Mouse (Mus musculus): Measurements from ENCODE around the gene Zfp235. TPM values are rescaled to one million over a fixed set of nuclear protein-coding genes. Genes with fewer than 3 reads are reported as not detected.

Zfp235 gene
- not detected in 2 replicates for polyA plus RNA-seq (2012; ENCODE audit: insufficient read depth, insufficient read length, low replicate concordance, missing spikeins)

DNA sequence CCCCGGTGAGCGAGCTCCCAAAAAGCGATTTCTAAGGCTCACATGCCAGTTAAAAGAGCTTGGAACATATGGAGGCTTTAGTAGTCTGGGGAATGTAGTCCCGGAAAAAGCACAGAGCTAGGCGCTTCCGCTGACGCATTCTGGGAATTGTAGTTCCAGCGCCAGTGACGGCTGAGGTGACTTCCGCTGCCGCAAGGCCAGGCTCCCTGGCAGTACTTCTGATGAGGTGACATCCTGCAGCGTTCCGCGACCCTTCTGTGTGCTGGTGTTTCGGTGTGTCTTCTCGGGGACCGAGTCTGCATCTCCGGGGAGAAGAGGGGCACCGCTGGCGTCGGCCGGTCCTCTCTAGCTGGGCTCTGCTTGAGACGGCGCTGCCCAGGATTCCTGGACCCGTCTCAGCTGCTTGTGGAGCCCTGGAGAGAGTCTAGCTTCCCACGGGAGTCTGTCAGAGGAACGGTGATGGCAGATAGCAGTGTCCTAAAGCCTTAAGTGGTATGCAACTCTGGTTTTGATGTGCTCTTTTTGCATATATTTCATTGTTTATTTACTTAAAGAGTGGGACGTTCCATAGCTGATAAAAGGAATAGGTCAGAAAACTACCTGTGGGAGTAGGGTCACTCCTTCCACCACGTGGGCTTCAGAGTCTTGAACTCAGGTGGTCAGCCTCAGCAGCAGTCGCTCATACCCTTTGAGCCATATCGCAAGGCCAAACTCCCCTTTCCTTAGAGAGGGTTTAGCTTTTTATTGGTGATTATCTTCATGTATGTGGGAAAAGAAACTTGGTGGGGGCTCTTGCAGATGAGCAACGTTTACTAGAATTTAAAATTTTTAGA lies at the start of gene Zfp235:
Gene Zfp235, plus strand, starts transcription at position 174 of the 833 bp plus-strand sequence.
- peaks cover 5% of the 10 kb centered on the region; the same call in 1 of the 2 replicates for H3K4me1 ChIP-seq (ENCODE audit: control insufficient read depth, insufficient read depth, low read length)
- H3K27ac ChIP-seq (ENCODE audit: insufficient read depth, low read depth, low read length): no peak within 1 kb of the TSS
- H3K4me3 ChIP-seq (ENCODE audit: insufficient read depth, low read depth, low read length): peak within 1 kb of the TSS; percentile 63
- TF ChIP-seq CTCF (IDR thresholded peaks at IDR 0.05; ENCODE audit: insufficient read depth, low read depth, low read length): no peak
- TF ChIP-seq POLR2A (IDR thresholded peaks at IDR 0.05; ENCODE audit: insufficient read depth, low read depth, low read length): peak; percentile 86
- WGBS: 2% methylated on average over 32 of the region's 32 CpGs

DNA sequence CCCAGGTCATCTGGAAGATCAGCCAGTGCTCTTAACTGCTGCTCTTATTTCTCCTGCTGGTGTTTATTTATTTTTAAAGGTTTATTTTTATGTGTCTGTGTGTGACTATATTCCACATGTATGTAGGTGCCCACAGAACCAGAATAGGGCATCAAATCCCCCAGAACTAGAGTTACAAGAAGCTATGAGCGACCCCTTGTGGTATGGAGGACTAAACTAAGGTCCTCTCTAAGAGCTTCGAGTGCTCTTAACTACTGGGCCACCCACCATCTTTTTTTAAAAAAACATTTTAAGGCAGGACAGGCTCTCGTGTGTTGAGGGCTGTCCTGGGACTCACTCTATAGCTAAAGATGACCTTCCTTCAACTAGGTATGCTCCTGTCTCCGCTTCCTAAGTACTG lies 47.1 kb upstream of the Zfp235 start:
- Histone ChIP-seq H3K27ac (ENCODE audit: insufficient read depth, low read depth, low read length) (no peak overlapping the region), H3K4me1 (ENCODE audit: control insufficient read depth, insufficient read depth, low read length) (peaks cover 14% of the 10 kb centered on the region), H3K4me3 (ENCODE audit: insufficient read depth, low read depth, low read length) (no peak overlapping the region)
- WGBS: 97% methylated on average over 4 of the region's 4 CpGs
- no peak for TF ChIP-seq CTCF (IDR thresholded peaks at IDR 0.05; ENCODE audit: insufficient read depth, low read depth, low read length)
- no peak for TF ChIP-seq POLR2A (IDR thresholded peaks at IDR 0.05; ENCODE audit: insufficient read depth, low read depth, low read length)

DNA sequence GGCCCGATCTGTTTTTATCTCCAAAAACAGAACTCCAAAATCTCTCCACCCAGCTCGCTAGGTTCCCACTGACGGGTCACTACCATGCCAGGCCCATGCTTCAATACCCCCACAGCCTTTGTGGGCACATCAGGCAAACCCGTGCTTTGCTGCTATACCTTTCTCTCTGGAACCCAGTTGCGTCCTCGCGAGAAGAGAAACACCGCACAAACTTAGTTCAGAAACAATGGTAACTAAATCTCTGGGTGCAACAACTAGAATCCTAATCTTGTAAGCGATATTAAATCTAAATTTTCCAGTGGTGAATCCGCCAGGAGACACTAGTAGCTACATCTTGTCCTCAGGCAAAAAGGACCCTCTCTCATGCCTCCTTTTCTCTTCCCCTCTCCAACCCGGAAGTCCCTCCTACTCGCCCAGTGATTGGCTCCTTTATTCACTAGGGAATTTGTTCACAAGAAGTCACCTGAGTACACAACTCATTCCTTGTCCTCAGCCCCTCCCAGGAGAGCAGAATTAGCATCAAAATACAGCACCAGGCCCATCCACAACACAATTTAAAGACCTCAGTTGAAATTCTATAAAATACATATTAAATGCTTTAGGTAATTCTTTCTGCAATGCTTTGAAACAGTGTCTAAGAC lies 46.4 kb upstream of the Zfp235 start:
- Histone ChIP-seq H3K4me3 (ENCODE audit: insufficient read depth, low read depth, low read length) (no peak overlapping the region), H3K4me1 (ENCODE audit: control insufficient read depth, insufficient read depth, low read length) (peaks cover 14% of the 10 kb centered on the region), H3K27ac (ENCODE audit: insufficient read depth, low read depth, low read length) (no peak overlapping the region)
- TF ChIP-seq CTCF (IDR thresholded peaks at IDR 0.05; ENCODE audit: insufficient read depth, low read depth, low read length) (no peak), POLR2A (IDR thresholded peaks at IDR 0.05; ENCODE audit: insufficient read depth, low read depth, low read length) (no peak)
- WGBS: 97% methylated on average over 12 of the region's 12 CpGs

DNA sequence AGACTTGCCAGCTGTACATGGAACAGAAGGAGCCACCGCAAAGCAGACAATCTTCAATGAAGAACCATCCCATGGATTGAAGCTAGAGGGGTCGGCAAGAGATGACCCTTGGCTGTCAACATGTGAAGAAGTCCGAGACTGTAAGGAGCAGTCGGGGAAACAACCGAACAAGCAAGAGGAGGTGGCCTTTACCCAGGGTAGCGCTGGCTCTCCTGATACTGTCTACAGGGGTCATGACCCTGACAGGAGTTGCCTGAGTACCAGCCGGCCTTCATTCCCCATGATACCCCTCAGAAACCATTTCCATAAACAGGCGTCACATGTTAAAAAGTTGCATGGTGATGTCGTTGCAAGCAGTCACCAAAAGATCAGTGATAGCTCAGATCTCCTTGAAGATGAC lies 29.6 kb upstream of the Zfp235 start:
- Histone ChIP-seq H3K4me1 (ENCODE audit: control insufficient read depth, insufficient read depth, low read length) (no peaks in the 10 kb centered on the region), H3K4me3 (ENCODE audit: insufficient read depth, low read depth, low read length) (no peak overlapping the region), H3K27ac (ENCODE audit: insufficient read depth, low read depth, low read length) (no peak overlapping the region)
- 97% methylated on average over 9 of the region's 9 CpGs for WGBS
- TF ChIP-seq POLR2A (IDR thresholded peaks at IDR 0.05; ENCODE audit: insufficient read depth, low read depth, low read length) (no peak), CTCF (IDR thresholded peaks at IDR 0.05; ENCODE audit: insufficient read depth, low read depth, low read length) (no peak)

DNA sequence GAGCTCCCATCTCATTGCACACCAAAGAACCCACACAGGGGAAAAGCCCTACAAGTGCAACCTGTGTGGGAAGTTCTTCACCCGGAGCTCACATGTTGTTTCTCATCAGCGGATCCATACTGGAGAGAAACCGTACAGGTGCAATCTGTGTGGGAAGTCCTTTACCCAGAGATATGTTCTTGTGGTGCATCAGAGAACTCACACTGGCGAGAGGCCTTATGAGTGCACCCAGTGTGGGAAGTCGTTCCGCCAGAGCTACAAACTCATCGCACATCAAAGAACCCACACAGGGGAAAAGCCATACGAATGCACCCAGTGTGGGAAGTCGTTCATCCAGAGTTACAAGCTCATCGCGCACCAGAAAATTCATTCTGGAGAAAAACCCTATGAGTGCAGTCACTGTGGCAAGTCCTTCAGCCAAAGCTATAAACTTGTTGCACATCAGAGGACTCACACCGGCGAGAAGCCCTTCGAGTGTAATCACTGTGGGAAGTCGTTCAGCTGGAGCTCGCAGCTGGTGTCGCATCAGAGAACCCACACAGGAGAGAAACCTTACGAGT lies 28.7 kb upstream of the Zfp235 start:
- H3K27ac ChIP-seq (ENCODE audit: insufficient read depth, low read depth, low read length): no peak overlapping the region
- H3K4me3 ChIP-seq (ENCODE audit: insufficient read depth, low read depth, low read length): no peak overlapping the region
- TF ChIP-seq CTCF (IDR thresholded peaks at IDR 0.05; ENCODE audit: insufficient read depth, low read depth, low read length) (no peak), POLR2A (IDR thresholded peaks at IDR 0.05; ENCODE audit: insufficient read depth, low read depth, low read length) (no peak)
- H3K4me1 ChIP-seq (ENCODE audit: control insufficient read depth, insufficient read depth, low read length): no peaks in the 10 kb centered on the region
- 96% methylated on average over 18 of the region's 18 CpGs for WGBS

DNA sequence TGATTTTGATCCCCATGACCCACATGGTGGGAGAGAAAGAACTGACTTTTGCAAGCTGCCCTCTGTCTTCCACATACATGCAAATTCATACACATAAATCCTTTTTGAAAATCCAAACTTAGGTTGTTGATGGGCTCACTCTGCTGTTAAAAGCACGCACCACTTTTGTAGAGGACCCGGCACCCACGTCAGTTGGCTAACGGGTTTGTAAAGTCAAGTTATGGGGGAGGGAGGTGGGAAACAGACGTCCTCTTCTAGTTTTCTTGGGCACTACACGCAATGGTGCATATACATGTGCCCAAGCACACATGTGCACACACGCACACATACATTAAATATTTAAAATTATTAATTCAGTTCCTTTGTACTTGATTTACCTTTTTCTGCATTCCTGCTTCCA lies 23.1 kb upstream of the Zfp235 start:
- WGBS: 94% methylated on average over 7 of the region's 7 CpGs
- no peak for TF ChIP-seq POLR2A (IDR thresholded peaks at IDR 0.05; ENCODE audit: insufficient read depth, low read depth, low read length)
- TF ChIP-seq CTCF (IDR thresholded peaks at IDR 0.05; ENCODE audit: insufficient read depth, low read depth, low read length): no peak
- no peak overlapping the region for H3K27ac ChIP-seq (ENCODE audit: insufficient read depth, low read depth, low read length)
- H3K4me1 ChIP-seq (ENCODE audit: control insufficient read depth, insufficient read depth, low read length): peaks cover 3% of the 10 kb centered on the region; the same call in 1 of the 2 replicates
- no peak overlapping the region for H3K4me3 ChIP-seq (ENCODE audit: insufficient read depth, low read depth, low read length)

DNA sequence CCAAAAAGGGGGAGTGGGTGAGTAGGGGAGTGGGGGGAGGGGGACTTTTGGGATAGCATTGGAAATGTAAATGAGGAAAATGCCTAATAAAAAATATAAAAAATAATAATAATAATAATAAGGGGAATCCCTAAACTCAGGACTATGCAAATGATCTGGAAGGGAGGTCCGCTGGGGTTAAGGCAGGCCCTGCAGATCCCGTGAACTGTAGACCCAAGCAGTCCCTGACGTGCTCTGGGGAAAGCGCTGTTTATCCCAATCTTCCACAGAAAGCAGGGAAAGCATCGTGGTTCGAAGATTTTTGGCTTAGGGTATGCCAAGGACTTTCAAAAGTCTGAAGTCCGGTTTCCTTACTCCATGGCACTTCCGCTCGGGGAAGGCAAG lies 22.2 kb upstream of the Zfp235 start:
- peaks cover 3% of the 10 kb centered on the region; the same call in 1 of the 2 replicates for H3K4me1 ChIP-seq (ENCODE audit: control insufficient read depth, insufficient read depth, low read length)
- WGBS: 2% methylated on average over 9 of the region's 9 CpGs
- H3K27ac ChIP-seq (ENCODE audit: insufficient read depth, low read depth, low read length): 0 out of 2 replicates have a peak overlapping the region, but pooled peaks have one; percentile 70
- peak overlapping the region; percentile 74 for H3K4me3 ChIP-seq (ENCODE audit: insufficient read depth, low read depth, low read length)
- TF ChIP-seq CTCF (IDR thresholded peaks at IDR 0.05; ENCODE audit: insufficient read depth, low read depth, low read length) (no peak), POLR2A (IDR thresholded peaks at IDR 0.05; ENCODE audit: insufficient read depth, low read depth, low read length) (no peak)

DNA sequence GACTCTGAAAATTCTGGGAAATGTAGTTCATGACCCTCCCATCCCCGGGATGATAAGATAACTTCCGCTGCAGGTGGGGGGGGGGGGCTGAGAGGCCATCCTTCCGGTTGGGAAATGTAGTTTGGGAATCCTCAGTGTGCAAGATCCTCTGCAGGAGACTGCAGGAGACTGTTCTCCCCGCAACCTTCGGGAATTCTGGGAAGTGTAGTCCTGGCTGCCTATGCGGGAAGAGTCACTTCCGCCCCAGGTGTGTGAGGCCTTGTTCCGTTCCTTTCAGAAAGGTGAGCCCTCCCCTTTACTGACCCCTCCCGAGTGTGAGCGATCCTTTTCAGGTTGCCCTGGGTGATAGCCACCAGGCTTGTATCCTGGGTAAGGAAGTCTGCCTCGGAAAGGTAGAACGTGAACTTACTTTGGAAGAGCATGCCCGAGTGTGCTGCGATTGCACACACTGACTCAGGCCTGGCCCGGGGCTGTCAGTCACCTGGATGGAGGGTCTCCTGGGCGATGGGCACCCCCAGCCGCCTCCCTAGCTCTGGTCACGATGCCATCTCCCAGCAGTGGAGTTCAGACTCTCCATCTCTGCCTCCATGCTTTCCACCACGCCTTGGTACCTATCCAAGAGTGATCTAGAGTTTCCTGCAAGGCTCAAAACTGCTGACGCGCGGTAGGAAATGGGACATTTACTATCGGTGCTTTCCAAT lies 21.7 kb upstream of the Zfp235 start, which contains the start of gene Zfp112:
Gene Zfp112, plus strand, starts transcription at position 159 of the 701 bp plus-strand sequence.
- Histone ChIP-seq H3K4me1 (ENCODE audit: control insufficient read depth, insufficient read depth, low read length) (peaks cover 3% of the 10 kb centered on the region; the same call in 1 of the 2 replicates), H3K27ac (ENCODE audit: insufficient read depth, low read depth, low read length) (0 out of 2 replicates have a peak within 1 kb of the TSS, but pooled peaks have one; percentile 70), H3K4me3 (ENCODE audit: insufficient read depth, low read depth, low read length) (peak within 1 kb of the TSS; percentile 74)
- TF ChIP-seq POLR2A (IDR thresholded peaks at IDR 0.05; ENCODE audit: insufficient read depth, low read depth, low read length) (no peak; the same call in 1 of the 2 replicates), CTCF (IDR thresholded peaks at IDR 0.05; ENCODE audit: insufficient read depth, low read depth, low read length) (no peak)
- 2% methylated on average over 23 of the region's 23 CpGs for WGBS

Measured in olfactory bulb, adult 2 months (tissue).